Mouse (Mus musculus) embryo, embryonic 10.5 days (tissue): ENCODE data around the gene Slfn2.
"Not testable (repeated sequence)": the region's sequence is repeated elsewhere in the genome, so short reads cannot be mapped to it uniquely, and the experiment has no call there.

ENCODE experiments used
- DNase-seq: peaks from one replicate; pipeline ENCODE4 v3.0.0-alpha.2; 2015; ENCODE audit warnings: low spot score

Gene Slfn2

GRCm38 (mm10) chr11:83064946-83065345 lies at the start of gene Slfn2:
Gene Slfn2, plus strand, starts transcription at chr11:83065112.
- no peak for DNase-seq

- no peak for DNase-seq
Measured at GRCm38 (mm10) chr11:83016093-83016492, 48.8 kb upstream of the Slfn2 start.

GRCm38 (mm10) chr11:83019561-83020519 lies 45.1 kb upstream of the Slfn2 start:
- not testable (repeated sequence) for DNase-seq

- DNase-seq: no peak
Measured at GRCm38 (mm10) chr11:83020621-83021020, 44.3 kb upstream of the Slfn2 start, which contains the start of gene Slfn8. Gene Slfn8, minus strand, starts transcription at chr11:83020810.

- not testable (repeated sequence) for DNase-seq
Measured at GRCm38 (mm10) chr11:83038686-83039085, 26.2 kb upstream of the Slfn2 start.

- no peak for DNase-seq
Measured at GRCm38 (mm10) chr11:83039156-83039555, 25.8 kb upstream of the Slfn2 start.

- no peak for DNase-seq
Measured at GRCm38 (mm10) chr11:83039796-83040195, 25.1 kb upstream of the Slfn2 start.

- peak; percentile 11 for DNase-seq
Measured at GRCm38 (mm10) chr11:83040325-83040724, 24.6 kb upstream of the Slfn2 start.

GRCm38 (mm10) chr11:83041000-83041399 lies 23.9 kb upstream of the Slfn2 start:
- no peak for DNase-seq

GRCm38 (mm10) chr11:83043891-83044290 lies 21.0 kb upstream of the Slfn2 start:
- DNase-seq: no peak

GRCm38 (mm10) chr11:83045642-83046041 lies 19.3 kb upstream of the Slfn2 start:
- no peak for DNase-seq

GRCm38 (mm10) chr11:83057863-83058262 lies 7.0 kb upstream of the Slfn2 start:
- peak; percentile 76 for DNase-seq

- DNase-seq: no peak
Measured at GRCm38 (mm10) chr11:83060412-83061020, 4.4 kb upstream of the Slfn2 start.

GRCm38 (mm10) chr11:83061806-83062205 lies 3.1 kb upstream of the Slfn2 start:
- DNase-seq: no peak

- no peak for DNase-seq
Measured at GRCm38 (mm10) chr11:83063126-83063525, 1.8 kb upstream of the Slfn2 start.

GRCm38 (mm10) chr11:83063941-83064349 lies 967 bp upstream of the Slfn2 start:
- DNase-seq: no peak

GRCm38 (mm10) chr11:83065441-83066344 lies 781 bp downstream of the Slfn2 start:
- DNase-seq: no peak

- no peak for DNase-seq
Measured at GRCm38 (mm10) chr11:83066640-83067531, 2.0 kb downstream of the Slfn2 start.

GRCm38 (mm10) chr11:83067982-83068694 lies 3.2 kb downstream of the Slfn2 start:
- no peak for DNase-seq

GRCm38 (mm10) chr11:83070321-83070970 lies 5.5 kb downstream of the Slfn2 start:
- no peak for DNase-seq
